Mouse (Mus musculus) MEL (cell line): Measurements from ENCODE around the gene Pde1b. TPM values are rescaled to one million over a fixed set of nuclear protein-coding genes. Genes with fewer than 3 reads are reported as not detected.

Experiments used
- DNase-seq: peaks from one replicate; pipeline ENCODE4 v3.0.0; 2011; ENCODE audit warnings: low read depth, low spot score
- H3K27ac ChIP-seq: 2 replicates; pipeline ENCODE4 v1.5.1; 2012; ENCODE audit warnings: low read depth, mild to moderate bottlenecking, control low read depth, low read length, moderate library complexity; ENCODE audit not compliant: control insufficient read depth
- H3K27me3 ChIP-seq, 2 experiments: fragments of 150-350 bp in 1 of 2; sonication (generic) in 1 of 2; 2 replicates each; pipeline ENCODE4 v1.6.1; 2012; ENCODE audit warnings: low read length in 2 of 2, mild to moderate bottlenecking in 2 of 2, improper control_type of control experiment in 1 of 2, moderate library complexity in 1 of 2; ENCODE audit not compliant: insufficient read depth in 2 of 2, control insufficient read depth in 1 of 2
- H3K36me3 ChIP-seq, 2 experiments: 2 replicates each; pipeline ENCODE4 v1.6.1; 2012 to 2014; ENCODE audit warnings: low read length in 2 of 2, improper control_type of control experiment in 1 of 2, inconsistent platforms in 1 of 2, mild to moderate bottlenecking in 1 of 2; ENCODE audit not compliant: insufficient read depth in 2 of 2, control insufficient read depth in 1 of 2
- H3K4me1 ChIP-seq, 2 experiments: fragments of 150-350 bp in 1 of 2; sonication (generic) in 1 of 2; 2 replicates each; pipeline ENCODE4 v1.6.1; 2012; ENCODE audit warnings: low read length in 2 of 2, improper control_type of control experiment in 1 of 2, mild to moderate bottlenecking in 1 of 2; ENCODE audit not compliant: insufficient read depth in 2 of 2, control insufficient read depth in 1 of 2
- H3K4me3 ChIP-seq, 2 experiments: fragments of 150-350 bp in 1 of 2; sonication (generic) in 1 of 2; 2 replicates each; pipeline ENCODE4 v1.5.1; 2012; ENCODE audit warnings: low read depth in 2 of 2, low read length in 2 of 2, mild to moderate bottlenecking in 2 of 2, moderate library complexity in 2 of 2, control low read depth in 1 of 2, improper control_type of control experiment in 1 of 2; ENCODE audit not compliant: control insufficient read depth in 1 of 2, insufficient read depth in 1 of 2
- H3K79me2 ChIP-seq: 2 replicates; pipeline ENCODE4 v1.6.1; 2012; ENCODE audit warnings: mild to moderate bottlenecking, low read length, moderate library complexity; ENCODE audit not compliant: control insufficient read depth, poor library complexity, insufficient read depth
- H3K9ac ChIP-seq: 2 replicates; pipeline ENCODE4 v1.6.1; 2012; ENCODE audit warnings: low read depth, mild to moderate bottlenecking, control low read depth, low read length, moderate library complexity; ENCODE audit not compliant: control insufficient read depth, poor library complexity, severe bottlenecking
- H3K9me3 ChIP-seq: fragments of 150-350 bp; sonication (generic); replicated peaks from 2 replicates; pipeline ENCODE4 v1.6.1; 2012; ENCODE audit warnings: mild to moderate bottlenecking, low read length, improper control_type of control experiment, moderate library complexity; ENCODE audit not compliant: insufficient read depth
- CHD1 ChIP-seq: IDR thresholded peaks from 2 replicates; pipeline ENCODE4 v1.6.1; 2012; ENCODE audit warnings: low read depth, mild to moderate bottlenecking, inconsistent platforms, low read length, improper control_type of control experiment
- CTCF ChIP-seq, 3 experiments: IDR thresholded peaks in 2 of 3; conservative IDR thresholded peaks in 1 of 3; 2 replicates each; pipeline ENCODE4 v1.5.1; 2011 to 2012; ENCODE audit warnings: low read length in 3 of 3, low read depth in 2 of 3, mild to moderate bottlenecking in 2 of 3, improper control_type of control experiment in 1 of 3, inconsistent platforms in 1 of 3, mixed read lengths in 1 of 3, moderate library complexity in 1 of 3; ENCODE audit not compliant: control insufficient read depth in 1 of 3, insufficient read depth in 1 of 3, poor library complexity in 1 of 3, severe bottlenecking in 1 of 3
- ELF1 ChIP-seq: IDR thresholded peaks from 2 replicates; pipeline ENCODE4 v1.6.1; 2014; ENCODE audit warnings: low read depth, mild to moderate bottlenecking, inconsistent platforms, low read length, improper control_type of control experiment, moderate library complexity
- GABPA ChIP-seq: IDR thresholded peaks from 2 replicates; pipeline ENCODE4 v1.6.1; 2012; ENCODE audit warnings: low read depth, mild to moderate bottlenecking, inconsistent platforms, low read length, improper control_type of control experiment, moderate library complexity
- GATA1 ChIP-seq: IDR thresholded peaks from 2 replicates; pipeline ENCODE4 v1.6.1; 2011; ENCODE audit warnings: low read depth, low read length, improper control_type of control experiment
- JUND ChIP-seq: IDR thresholded peaks from 2 replicates; pipeline ENCODE4 v1.6.1; 2011; ENCODE audit warnings: low read depth, mild to moderate bottlenecking, improper control_type of control experiment, low read length
- KAT2A ChIP-seq: conservative IDR thresholded peaks from 2 replicates; pipeline ENCODE4 v1.6.1; 2012; ENCODE audit warnings: low read depth, low read length, improper control_type of control experiment, inconsistent platforms
- MAX ChIP-seq: IDR thresholded peaks from 2 replicates; pipeline ENCODE4 v1.6.1; 2011; ENCODE audit warnings: low read length, improper control_type of control experiment
- MAZ ChIP-seq: IDR thresholded peaks from 2 replicates; pipeline ENCODE4 v1.6.1; 2012; ENCODE audit warnings: low read depth, mild to moderate bottlenecking, inconsistent platforms, low read length, improper control_type of control experiment
- MXI1 ChIP-seq: IDR thresholded peaks from 2 replicates; pipeline ENCODE4 v1.6.1; 2011; ENCODE audit warnings: mild to moderate bottlenecking, low read depth, low read length, improper control_type of control experiment
- MYB ChIP-seq: IDR thresholded peaks from 2 replicates; pipeline ENCODE4 v1.6.1; 2011; ENCODE audit warnings: mild to moderate bottlenecking, low read depth, low read length, improper control_type of control experiment
- NRF1 ChIP-seq: IDR thresholded peaks from 2 replicates; pipeline ENCODE4 v1.6.1; 2014; ENCODE audit warnings: low read depth, mild to moderate bottlenecking, inconsistent platforms, low read length, improper control_type of control experiment, moderate library complexity; ENCODE audit not compliant: poor library complexity, insufficient read depth, severe bottlenecking
- POLR2A ChIP-seq, 2 experiments: IDR thresholded peaks; 2 replicates each; pipeline ENCODE4 v1.6.1; 2011 to 2012; ENCODE audit warnings: low read length in 2 of 2, mild to moderate bottlenecking in 2 of 2, control low read depth in 1 of 2, improper control_type of control experiment in 1 of 2, low read depth in 1 of 2, moderate library complexity in 1 of 2; ENCODE audit not compliant: control insufficient read depth in 1 of 2, insufficient read depth in 1 of 2, poor library complexity in 1 of 2
- POLR2AphosphoS2 ChIP-seq: IDR thresholded peaks from 2 replicates; pipeline ENCODE4 v1.6.1; 2011; ENCODE audit warnings: low read length, improper control_type of control experiment
- RAD21 ChIP-seq: IDR thresholded peaks from 2 replicates; pipeline ENCODE4 v1.6.1; 2011; ENCODE audit warnings: mild to moderate bottlenecking, low read depth, low read length, improper control_type of control experiment
- RCOR1 ChIP-seq: IDR thresholded peaks from 2 replicates; pipeline ENCODE4 v1.6.1; 2012; ENCODE audit warnings: low read depth, mild to moderate bottlenecking, inconsistent platforms, low read length, improper control_type of control experiment
- SIN3A ChIP-seq: IDR thresholded peaks from 2 replicates; pipeline ENCODE4 v1.6.1; 2012; ENCODE audit warnings: low read length, improper control_type of control experiment, inconsistent platforms
- SMC3 ChIP-seq: IDR thresholded peaks from 2 replicates; pipeline ENCODE4 v1.6.1; 2011; ENCODE audit warnings: low read depth, low read length, improper control_type of control experiment
- TBP ChIP-seq: IDR thresholded peaks from 2 replicates; pipeline ENCODE4 v1.8.0; 2011; ENCODE audit warnings: low read depth, low read length, improper control_type of control experiment
- TCF12 ChIP-seq: IDR thresholded peaks from 2 replicates; pipeline ENCODE4 v1.6.1; 2014; ENCODE audit warnings: low read depth, mild to moderate bottlenecking, inconsistent platforms, low read length, improper control_type of control experiment, moderate library complexity
- USF1 ChIP-seq: IDR thresholded peaks from 2 replicates; pipeline ENCODE4 v1.6.1; 2014; ENCODE audit warnings: low read depth, mild to moderate bottlenecking, inconsistent platforms, low read length, improper control_type of control experiment, moderate library complexity
- USF2 ChIP-seq, 2 experiments: IDR thresholded peaks; 2 replicates each; pipeline ENCODE4 v1.6.1; 2011 to 2012; ENCODE audit warnings: improper control_type of control experiment in 2 of 2, low read length in 2 of 2, borderline replicate concordance in 1 of 2, inconsistent platforms in 1 of 2, low read depth in 1 of 2, mild to moderate bottlenecking in 1 of 2; ENCODE audit not compliant: insufficient read depth in 1 of 2
- ZC3H11A ChIP-seq: IDR thresholded peaks from 2 replicates; pipeline ENCODE4 v1.6.1; 2012; ENCODE audit warnings: low read depth, mild to moderate bottlenecking, inconsistent platforms, low read length, improper control_type of control experiment
- ZKSCAN1 ChIP-seq: IDR thresholded peaks from 2 replicates; pipeline ENCODE4 v1.6.1; 2012; ENCODE audit warnings: low read depth, mild to moderate bottlenecking, inconsistent platforms, low read length, improper control_type of control experiment, moderate library complexity
- ZMIZ1 ChIP-seq: IDR thresholded peaks from 2 replicates; pipeline ENCODE4 v1.6.1; 2012; ENCODE audit warnings: low read depth, mild to moderate bottlenecking, inconsistent platforms, low read length, improper control_type of control experiment, moderate library complexity
- ZNF384 ChIP-seq: IDR thresholded peaks from 2 replicates; pipeline ENCODE4 v1.6.1; 2012; ENCODE audit warnings: low read depth, mild to moderate bottlenecking, inconsistent platforms, low read length, improper control_type of control experiment
- polyA plus RNA-seq, 2 experiments: library from polyadenylated mRNA; stranded (reverse) in 1 of 2; unstranded in 1 of 2; fragments of >175 nt in 1 of 2; fragments of >200 nt in 1 of 2; gene quantifications; 2 replicates each; pipeline versions ENCODE4 v1.2.1 to v1.2.4; 2012; ENCODE audit warnings: low replicate concordance in 2 of 2, low read depth in 1 of 2; ENCODE audit not compliant: insufficient read length in 2 of 2, insufficient read depth in 1 of 2, missing spikeins in 1 of 2
- total RNA-seq: library from RNA; depleted of rRNA; stranded (reverse); fragments of 300-350 nt; gene quantifications from 2 replicates; pipeline ENCODE4 v1.2.3, GENCODE M21; 2012

Gene Pde1b
- total and polyA plus RNA-seq, 3 experiments, result 2.4 to 4.5 TPM; not detected in 1

- H3K79me2 ChIP-seq, result no peaks in the 10 kb centered on the region
- no peaks in the 10 kb centered on the region for H3K36me3 ChIP-seq
- H3K4me1 ChIP-seq, result no peaks in the 10 kb centered on the region
- no peaks in the 10 kb centered on the region for H3K9me3 ChIP-seq
- no peaks in the 10 kb centered on the region for H3K27me3 ChIP-seq
- DNase-seq, result no peak
- H3K4me3 ChIP-seq, result no peak overlapping the region
- H3K9ac ChIP-seq, result no peak overlapping the region
- TF ChIP-seq JUND (no peak), KAT2A (no peak), MAX (no peak), USF1 (no peak), GATA1 (no peak), ZC3H11A (no peak), GABPA (no peak), NRF1 (no peak), MAZ (no peak), USF2 (IDR thresholded peaks at IDR 0.05; ENCODE audit: borderline replicate concordance in 1 of 2, insufficient read depth in 1 of 2, low read depth in 1 of 2, low read length in 2 of 2) (no peak), POLR2AphosphoS2 (no peak), ZKSCAN1 (no peak), ZNF384 (no peak), SMC3 (no peak), CHD1 (no peak), TBP (no peak), TCF12 (no peak), ZMIZ1 (no peak)
- H3K27ac ChIP-seq, result no peak overlapping the region
These were observed 48.2 kb downstream of the Pde1b start for GRCm38 (mm10) chr15:103551053-103551452.

DNA sequence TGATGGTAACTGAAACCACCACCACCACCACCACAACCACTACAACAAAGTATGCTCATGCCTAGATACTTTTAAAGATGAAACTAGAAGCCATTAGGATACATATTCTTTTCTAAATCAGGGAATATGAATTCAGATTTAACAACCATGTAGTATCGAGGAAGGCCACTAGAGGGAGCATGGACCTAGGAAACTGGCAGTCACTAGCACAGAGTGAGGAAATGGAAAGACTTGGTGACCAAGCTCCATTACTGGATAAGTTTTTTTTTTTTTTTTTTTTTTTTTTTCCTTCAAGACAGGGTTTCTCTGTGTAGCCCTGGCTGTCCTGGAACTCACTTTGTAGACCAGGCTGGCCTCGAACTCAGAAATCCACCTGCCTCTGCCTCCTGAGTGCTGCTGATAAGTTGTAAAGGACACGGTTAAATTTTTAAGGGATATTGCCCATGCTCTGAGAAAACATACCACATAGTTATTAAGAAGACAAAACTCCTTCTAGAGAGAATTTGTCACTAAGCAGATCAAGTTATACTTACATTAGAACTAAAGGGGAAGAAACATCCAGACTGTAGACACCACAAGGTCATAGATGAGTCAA lies 49.4 kb downstream of the Pde1b start:
- H3K9ac ChIP-seq, result no peak overlapping the region
- no peak overlapping the region for H3K4me3 ChIP-seq
- no peaks in the 10 kb centered on the region for H3K36me3 ChIP-seq
- peak; percentile 52 for DNase-seq
- H3K79me2 ChIP-seq, result no peaks in the 10 kb centered on the region
- H3K9me3 ChIP-seq, result no peaks in the 10 kb centered on the region
- H3K27me3 ChIP-seq, result no peaks in the 10 kb centered on the region
- H3K27ac ChIP-seq, result no peak overlapping the region
- H3K4me1 ChIP-seq, result no peaks in the 10 kb centered on the region
- TF ChIP-seq SIN3A, result no peak
- no peak for TF ChIP-seq ELF1
- peak; percentile 61 for TF ChIP-seq SMC3
- TF ChIP-seq POLR2A (IDR thresholded peaks at IDR 0.05; ENCODE audit: control insufficient read depth in 1 of 2, insufficient read depth in 1 of 2, low read depth in 1 of 2, low read length in 2 of 2, poor library complexity in 1 of 2), result no peak
- peak; percentile 79 for TF ChIP-seq RAD21
- TF ChIP-seq CTCF (IDR thresholded peaks at IDR 0.05 in 2 of 3, conservative IDR thresholded peaks at IDR 0.05 in 1 of 3; ENCODE audit: control insufficient read depth in 1 of 3, insufficient read depth in 1 of 3, low read depth in 2 of 3, low read length in 3 of 3, poor library complexity in 1 of 3, severe bottlenecking in 1 of 3), result peak; percentile 52 to 64 (median 55)
- peak; percentile 70 for TF ChIP-seq ZC3H11A
- no peak for TF ChIP-seq KAT2A
- TF ChIP-seq MYB, result no peak
- peak; percentile 62; the same call in 1 of the 2 replicates for TF ChIP-seq ZNF384
- no peak for TF ChIP-seq MXI1
- no peak for TF ChIP-seq RCOR1
